Mouse (Mus musculus) MEL (cell line): Measurements from ENCODE around the gene Gmpr2. TPM values are rescaled to one million over a fixed set of nuclear protein-coding genes. Genes with fewer than 3 reads are reported as not detected.

Experiments used
- DNase-seq: peaks from one replicate; pipeline ENCODE4 v3.0.0; 2011; ENCODE audit warnings: low read depth, low spot score
- H3K27ac ChIP-seq: 2 replicates; pipeline ENCODE4 v1.5.1; 2012; ENCODE audit warnings: low read depth, mild to moderate bottlenecking, control low read depth, low read length, moderate library complexity; ENCODE audit not compliant: control insufficient read depth
- H3K27me3 ChIP-seq, 2 experiments: fragments of 150-350 bp in 1 of 2; sonication (generic) in 1 of 2; 2 replicates each; pipeline ENCODE4 v1.6.1; 2012; ENCODE audit warnings: low read length in 2 of 2, mild to moderate bottlenecking in 2 of 2, improper control_type of control experiment in 1 of 2, moderate library complexity in 1 of 2; ENCODE audit not compliant: insufficient read depth in 2 of 2, control insufficient read depth in 1 of 2
- H3K36me3 ChIP-seq, 2 experiments: 2 replicates each; pipeline ENCODE4 v1.6.1; 2012 to 2014; ENCODE audit warnings: low read length in 2 of 2, improper control_type of control experiment in 1 of 2, inconsistent platforms in 1 of 2, mild to moderate bottlenecking in 1 of 2; ENCODE audit not compliant: insufficient read depth in 2 of 2, control insufficient read depth in 1 of 2
- H3K4me1 ChIP-seq, 2 experiments: fragments of 150-350 bp in 1 of 2; sonication (generic) in 1 of 2; 2 replicates each; pipeline ENCODE4 v1.6.1; 2012; ENCODE audit warnings: low read length in 2 of 2, improper control_type of control experiment in 1 of 2, mild to moderate bottlenecking in 1 of 2; ENCODE audit not compliant: insufficient read depth in 2 of 2, control insufficient read depth in 1 of 2
- H3K4me3 ChIP-seq, 2 experiments: fragments of 150-350 bp in 1 of 2; sonication (generic) in 1 of 2; 2 replicates each; pipeline ENCODE4 v1.5.1; 2012; ENCODE audit warnings: low read depth in 2 of 2, low read length in 2 of 2, mild to moderate bottlenecking in 2 of 2, moderate library complexity in 2 of 2, control low read depth in 1 of 2, improper control_type of control experiment in 1 of 2; ENCODE audit not compliant: control insufficient read depth in 1 of 2, insufficient read depth in 1 of 2
- H3K79me2 ChIP-seq: 2 replicates; pipeline ENCODE4 v1.6.1; 2012; ENCODE audit warnings: mild to moderate bottlenecking, low read length, moderate library complexity; ENCODE audit not compliant: control insufficient read depth, poor library complexity, insufficient read depth
- H3K9ac ChIP-seq: 2 replicates; pipeline ENCODE4 v1.6.1; 2012; ENCODE audit warnings: low read depth, mild to moderate bottlenecking, control low read depth, low read length, moderate library complexity; ENCODE audit not compliant: control insufficient read depth, poor library complexity, severe bottlenecking
- H3K9me3 ChIP-seq: fragments of 150-350 bp; sonication (generic); replicated peaks from 2 replicates; pipeline ENCODE4 v1.6.1; 2012; ENCODE audit warnings: mild to moderate bottlenecking, low read length, improper control_type of control experiment, moderate library complexity; ENCODE audit not compliant: insufficient read depth
- BHLHE40 ChIP-seq: IDR thresholded peaks from 2 replicates; pipeline ENCODE4 v1.6.1; 2012; ENCODE audit warnings: low read depth, mild to moderate bottlenecking, inconsistent platforms, low read length, improper control_type of control experiment, borderline replicate concordance
- E2F4 ChIP-seq: IDR thresholded peaks from 2 replicates; pipeline ENCODE4 v1.6.1; 2011; ENCODE audit warnings: low read depth, low read length, improper control_type of control experiment, borderline replicate concordance
- ELF1 ChIP-seq: IDR thresholded peaks from 2 replicates; pipeline ENCODE4 v1.6.1; 2014; ENCODE audit warnings: low read depth, mild to moderate bottlenecking, inconsistent platforms, low read length, improper control_type of control experiment, moderate library complexity
- ETS1 ChIP-seq: IDR thresholded peaks from 2 replicates; pipeline ENCODE4 v1.6.1; 2012; ENCODE audit warnings: low read depth, mild to moderate bottlenecking, inconsistent platforms, low read length, improper control_type of control experiment, moderate library complexity
- GATA1 ChIP-seq: IDR thresholded peaks from 2 replicates; pipeline ENCODE4 v1.6.1; 2011; ENCODE audit warnings: low read depth, low read length, improper control_type of control experiment
- HCFC1 ChIP-seq: IDR thresholded peaks from 2 replicates; pipeline ENCODE4 v1.6.1; 2012; ENCODE audit warnings: low read depth, mild to moderate bottlenecking, inconsistent platforms, low read length, improper control_type of control experiment, moderate library complexity
- MAFK ChIP-seq: IDR thresholded peaks from 2 replicates; pipeline ENCODE4 v1.6.1; 2011; ENCODE audit warnings: low read depth, mild to moderate bottlenecking, low read length, improper control_type of control experiment, borderline replicate concordance
- MAX ChIP-seq: IDR thresholded peaks from 2 replicates; pipeline ENCODE4 v1.6.1; 2011; ENCODE audit warnings: low read length, improper control_type of control experiment
- MYC ChIP-seq: IDR thresholded peaks from 2 replicates; pipeline ENCODE4 v1.6.1; 2011; ENCODE audit warnings: low read depth, mild to moderate bottlenecking, low read length, improper control_type of control experiment, moderate library complexity
- NRF1 ChIP-seq: IDR thresholded peaks from 2 replicates; pipeline ENCODE4 v1.6.1; 2014; ENCODE audit warnings: low read depth, mild to moderate bottlenecking, inconsistent platforms, low read length, improper control_type of control experiment, moderate library complexity; ENCODE audit not compliant: poor library complexity, insufficient read depth, severe bottlenecking
- POLR2A ChIP-seq, 2 experiments: IDR thresholded peaks; 2 replicates each; pipeline ENCODE4 v1.6.1; 2011 to 2012; ENCODE audit warnings: low read length in 2 of 2, mild to moderate bottlenecking in 2 of 2, control low read depth in 1 of 2, improper control_type of control experiment in 1 of 2, low read depth in 1 of 2, moderate library complexity in 1 of 2; ENCODE audit not compliant: control insufficient read depth in 1 of 2, insufficient read depth in 1 of 2, poor library complexity in 1 of 2
- POLR2AphosphoS2 ChIP-seq: IDR thresholded peaks from 2 replicates; pipeline ENCODE4 v1.6.1; 2011; ENCODE audit warnings: low read length, improper control_type of control experiment
- RAD21 ChIP-seq: IDR thresholded peaks from 2 replicates; pipeline ENCODE4 v1.6.1; 2011; ENCODE audit warnings: mild to moderate bottlenecking, low read depth, low read length, improper control_type of control experiment
- RCOR1 ChIP-seq: IDR thresholded peaks from 2 replicates; pipeline ENCODE4 v1.6.1; 2012; ENCODE audit warnings: low read depth, mild to moderate bottlenecking, inconsistent platforms, low read length, improper control_type of control experiment
- SMC3 ChIP-seq: IDR thresholded peaks from 2 replicates; pipeline ENCODE4 v1.6.1; 2011; ENCODE audit warnings: low read depth, low read length, improper control_type of control experiment
- TAL1 ChIP-seq: IDR thresholded peaks from 2 replicates; pipeline ENCODE4 v1.6.1; 2012; ENCODE audit warnings: mild to moderate bottlenecking, inconsistent platforms, low read length, moderate library complexity, mixed read lengths
- TBP ChIP-seq: IDR thresholded peaks from 2 replicates; pipeline ENCODE4 v1.8.0; 2011; ENCODE audit warnings: low read depth, low read length, improper control_type of control experiment
- USF1 ChIP-seq: IDR thresholded peaks from 2 replicates; pipeline ENCODE4 v1.6.1; 2014; ENCODE audit warnings: low read depth, mild to moderate bottlenecking, inconsistent platforms, low read length, improper control_type of control experiment, moderate library complexity
- USF2 ChIP-seq, 2 experiments: IDR thresholded peaks; 2 replicates each; pipeline ENCODE4 v1.6.1; 2011 to 2012; ENCODE audit warnings: improper control_type of control experiment in 2 of 2, low read length in 2 of 2, borderline replicate concordance in 1 of 2, inconsistent platforms in 1 of 2, low read depth in 1 of 2, mild to moderate bottlenecking in 1 of 2; ENCODE audit not compliant: insufficient read depth in 1 of 2
- ZC3H11A ChIP-seq: IDR thresholded peaks from 2 replicates; pipeline ENCODE4 v1.6.1; 2012; ENCODE audit warnings: low read depth, mild to moderate bottlenecking, inconsistent platforms, low read length, improper control_type of control experiment
- ZMIZ1 ChIP-seq: IDR thresholded peaks from 2 replicates; pipeline ENCODE4 v1.6.1; 2012; ENCODE audit warnings: low read depth, mild to moderate bottlenecking, inconsistent platforms, low read length, improper control_type of control experiment, moderate library complexity
- polyA plus RNA-seq, 2 experiments: library from polyadenylated mRNA; stranded (reverse) in 1 of 2; unstranded in 1 of 2; fragments of >175 nt in 1 of 2; fragments of >200 nt in 1 of 2; gene quantifications; 2 replicates each; pipeline versions ENCODE4 v1.2.1 to v1.2.4; 2012; ENCODE audit warnings: low replicate concordance in 2 of 2, low read depth in 1 of 2; ENCODE audit not compliant: insufficient read length in 2 of 2, insufficient read depth in 1 of 2, missing spikeins in 1 of 2
- total RNA-seq: library from RNA; depleted of rRNA; stranded (reverse); fragments of 300-350 nt; gene quantifications from 2 replicates; pipeline ENCODE4 v1.2.3, GENCODE M21; 2012

Gene Gmpr2
- total and polyA plus RNA-seq, 3 experiments, result 22.3 to 28.8 TPM; not detected in 1

GRCm38 (mm10) chr14:55716271-55716670, 44.5 kb downstream of the Gmpr2 start:
- no peak overlapping the region for H3K27ac ChIP-seq
- no peak for DNase-seq
- peaks cover 4 to 5% of the 10 kb centered on the region in 2 experiments for H3K4me1 ChIP-seq
- no peaks in the 10 kb centered on the region for H3K27me3 ChIP-seq
- TF ChIP-seq MAX (no peak), MAFK (no peak), TAL1 (no peak), NRF1 (no peak), BHLHE40 (no peak), TBP (no peak), RCOR1 (no peak), ELF1 (no peak)
- TF ChIP-seq, all 39 proteins: peak for 0
- H3K36me3 ChIP-seq, result peaks cover 0 to 6% of the 10 kb centered on the region in 2 experiments; a peak in 1 of 4 replicates
- no peak overlapping the region for H3K9ac ChIP-seq
- no peaks in the 10 kb centered on the region for H3K79me2 ChIP-seq
- no peak overlapping the region for H3K4me3 ChIP-seq
- no peaks in the 10 kb centered on the region for H3K9me3 ChIP-seq

- H3K4me1 ChIP-seq, result peaks cover 4 to 5% of the 10 kb centered on the region in 2 experiments
- no peak overlapping the region for H3K27ac ChIP-seq
- H3K9me3 ChIP-seq, result no peaks in the 10 kb centered on the region
- no peaks in the 10 kb centered on the region for H3K27me3 ChIP-seq
- peaks cover 0 to 6% of the 10 kb centered on the region in 2 experiments; a peak in 1 of 4 replicates for H3K36me3 ChIP-seq
- no peak overlapping the region for H3K9ac ChIP-seq
- peaks cover under 1% of the 10 kb centered on the region; the same call in 1 of the 2 replicates for H3K79me2 ChIP-seq
- no peak for TF ChIP-seq USF1
- TF ChIP-seq MAX, result no peak
- no peak for TF ChIP-seq GATA1
- no peak for TF ChIP-seq NRF1
- TF ChIP-seq, all 39 proteins: peak for 0
- DNase-seq, result no peak
- no peak overlapping the region for H3K4me3 ChIP-seq
Observed at GRCm38 (mm10) chr14:55716884-55717283, 45.1 kb downstream of the Gmpr2 start.

- Histone ChIP-seq H3K27ac (no peak overlapping the region), H3K27me3 (no peaks in the 10 kb centered on the region), H3K4me1 (peaks cover 11 to 15% of the 10 kb centered on the region in 2 experiments), H3K9ac (no peak overlapping the region), H3K9me3 (no peaks in the 10 kb centered on the region), H3K4me3 (no peak overlapping the region), H3K36me3 (peaks cover 0 to 18% of the 10 kb centered on the region in 2 experiments; a peak in 2 of 4 replicates), H3K79me2 (peaks cover 2% of the 10 kb centered on the region; the same call in 1 of the 2 replicates)
- no peak for DNase-seq
- TF ChIP-seq TBP (no peak), BHLHE40 (no peak), TAL1 (no peak), RAD21 (no peak), ETS1 (no peak), USF2 (IDR thresholded peaks at IDR 0.05; ENCODE audit: borderline replicate concordance in 1 of 2, insufficient read depth in 1 of 2, low read depth in 1 of 2, low read length in 2 of 2) (no peak), HCFC1 (no peak), POLR2A (IDR thresholded peaks at IDR 0.05; ENCODE audit: control insufficient read depth in 1 of 2, insufficient read depth in 1 of 2, low read depth in 1 of 2, low read length in 2 of 2, poor library complexity in 1 of 2) (no peak), POLR2AphosphoS2 (no peak), SMC3 (no peak), GATA1 (no peak), ZC3H11A (no peak), MYC (no peak), ZMIZ1 (no peak), E2F4 (no peak)
Observed at GRCm38 (mm10) chr14:55719737-55720136, 48.0 kb downstream of the Gmpr2 start.
